Mouse (Mus musculus): ENCODE data around the gene Mettl27.

GRCm38 (mm10) chr5:134918071-134918832 is 13.9 kb upstream of the Mettl27 start:
- TF ChIP-seq CTCF (IDR thresholded peaks at IDR 0.05; ENCODE audit: extremely low read depth, insufficient read depth, low read length) (peak; percentile 46), POLR2A (IDR thresholded peaks at IDR 0.05; ENCODE audit: extremely low read depth, insufficient read depth, low read length) (no peak)

Measured in cortical plate, adult 2 months (tissue).